Mouse (Mus musculus) ES-CJ7 (cell line): ENCODE measurements around the gene Nav3.
A peak's percentile ranks its signal among the peaks of the same experiment; 100 is the strongest.

Experiments
- DNase-seq: peaks from one replicate; pipeline ENCODE4 v3.0.0; 2011; ENCODE audit warnings: low read depth, low spot score

Gene Nav3

DNA sequence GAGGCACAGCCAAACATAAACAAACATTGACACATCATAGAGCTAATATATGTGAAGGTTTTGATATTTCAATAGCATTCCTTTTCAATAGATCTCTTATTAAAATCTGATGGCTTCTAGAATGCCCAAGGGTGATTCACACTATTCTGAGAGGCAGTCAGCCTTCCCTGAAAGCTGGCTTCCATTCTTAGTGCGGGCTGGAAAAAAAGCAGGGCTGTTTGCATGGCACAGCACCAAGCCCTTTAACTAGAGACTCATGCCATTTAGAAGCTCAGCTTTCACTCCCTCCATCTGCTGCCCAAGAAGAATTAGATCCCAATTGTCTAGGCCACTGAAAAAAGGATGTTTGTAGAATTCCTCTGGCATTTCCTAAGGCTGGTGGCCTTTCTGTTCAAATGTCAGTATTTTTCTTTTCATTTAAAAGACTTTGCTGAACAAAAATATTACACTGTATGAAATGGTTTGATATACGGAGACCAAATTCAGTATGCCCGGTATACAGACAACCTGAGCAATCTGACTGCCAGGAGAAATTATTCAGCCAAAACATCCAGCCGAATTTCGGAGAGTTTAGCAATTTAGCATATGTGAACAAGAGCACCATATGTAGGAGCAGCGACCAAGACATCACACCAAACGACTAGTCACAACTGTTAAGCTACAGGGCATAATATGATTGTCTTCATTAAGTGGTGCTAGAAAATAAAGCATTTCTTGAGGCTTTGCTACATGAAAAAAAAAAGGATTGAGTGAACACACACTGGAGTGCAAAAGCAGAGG lies 263.8 kb downstream of the Nav3 start:
- no peak for DNase-seq

DNA sequence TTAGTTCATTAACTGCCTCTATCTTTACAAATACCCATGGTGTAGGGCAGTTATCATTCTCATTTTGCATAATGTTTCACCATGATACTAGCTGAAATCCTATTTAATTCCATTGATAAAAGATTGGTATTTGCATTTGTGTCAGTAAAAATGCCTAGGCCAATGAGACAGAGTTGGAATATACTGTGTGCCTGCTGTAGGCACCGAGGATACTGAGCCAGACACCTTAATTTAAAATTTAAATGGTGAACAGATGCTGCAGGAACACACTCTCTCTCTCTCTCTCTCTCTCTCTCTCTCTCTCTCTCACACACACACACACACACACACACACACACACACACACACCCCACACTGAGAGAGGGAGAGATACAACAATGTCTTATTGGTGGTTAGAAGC lies 269.8 kb downstream of the Nav3 start:
- no peak for DNase-seq

DNA sequence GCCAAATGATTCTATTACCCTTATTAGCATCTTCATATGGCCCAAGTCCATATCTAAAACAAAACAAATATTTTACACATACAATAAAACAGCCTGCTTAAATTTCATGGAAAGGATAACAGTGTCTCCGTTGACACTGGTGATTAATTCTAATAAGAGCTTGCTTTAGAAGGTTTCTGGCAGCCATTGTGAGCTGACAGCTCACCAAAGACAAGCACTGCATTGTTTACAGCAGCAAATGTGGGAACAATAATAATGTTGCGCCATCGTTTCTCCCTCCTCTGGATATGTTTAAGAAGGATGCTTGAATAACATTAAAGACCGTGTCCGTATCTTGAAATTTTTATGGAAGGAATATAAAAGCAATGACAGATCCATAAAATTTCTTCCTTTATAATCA lies 280.1 kb downstream of the Nav3 start:
- no peak for DNase-seq

GRCm38 (mm10) chr10:110169416-110169815 lies 286.6 kb downstream of the Nav3 start:
- DNase-seq = no peak

GRCm38 (mm10) chr10:110168892-110169291 lies 287.1 kb downstream of the Nav3 start:
- no peak for DNase-seq

DNA sequence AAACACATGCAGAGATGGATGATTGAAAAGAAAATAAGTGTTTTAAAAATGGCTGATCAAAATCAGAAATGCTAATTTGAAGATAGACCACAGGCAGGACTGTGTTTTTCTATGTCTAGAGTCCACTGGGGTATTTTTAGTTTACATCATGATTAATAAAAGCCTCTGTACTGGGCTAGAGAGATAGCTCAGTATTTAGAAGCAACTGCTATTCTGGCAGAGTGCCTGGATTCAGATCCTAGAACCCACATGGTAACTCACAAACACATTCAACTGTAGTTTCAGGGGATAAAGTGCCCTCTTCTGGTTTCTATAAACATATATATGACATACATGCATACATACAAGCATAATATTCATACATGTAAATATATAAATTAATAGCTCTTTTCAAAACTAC lies 293.4 kb downstream of the Nav3 start:
- DNase-seq = no peak

GRCm38 (mm10) chr10:110160894-110161293 lies 295.1 kb downstream of the Nav3 start:
- DNase-seq = no peak

GRCm38 (mm10) chr10:110159548-110159947 lies 296.5 kb downstream of the Nav3 start:
- no peak for DNase-seq

DNA sequence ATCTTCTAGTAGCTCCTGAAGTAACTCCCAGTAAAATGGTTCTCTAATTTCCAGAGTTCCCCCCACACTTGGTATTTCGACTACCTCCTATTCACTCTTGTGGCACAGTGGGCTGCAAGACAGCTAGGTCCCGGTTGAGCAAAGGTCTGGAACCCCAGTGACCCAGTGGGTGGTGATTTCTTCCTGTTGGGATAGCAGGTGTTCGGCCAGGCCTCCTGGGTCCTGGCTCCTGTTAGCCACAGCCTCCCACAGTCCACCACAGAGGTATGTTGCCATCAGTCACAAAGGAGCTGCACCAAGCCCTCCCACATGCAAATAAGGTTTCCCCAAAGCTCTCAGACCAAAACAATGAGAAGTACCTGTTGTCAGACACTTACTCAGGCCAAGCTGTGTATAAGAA lies 297.9 kb downstream of the Nav3 start:
- no peak for DNase-seq

- DNase-seq = no peak
Observed at GRCm38 (mm10) chr10:110156412-110156811, 299.6 kb downstream of the Nav3 start.

- no peak for DNase-seq
Observed at GRCm38 (mm10) chr10:110155494-110155893, 300.5 kb downstream of the Nav3 start.

DNA sequence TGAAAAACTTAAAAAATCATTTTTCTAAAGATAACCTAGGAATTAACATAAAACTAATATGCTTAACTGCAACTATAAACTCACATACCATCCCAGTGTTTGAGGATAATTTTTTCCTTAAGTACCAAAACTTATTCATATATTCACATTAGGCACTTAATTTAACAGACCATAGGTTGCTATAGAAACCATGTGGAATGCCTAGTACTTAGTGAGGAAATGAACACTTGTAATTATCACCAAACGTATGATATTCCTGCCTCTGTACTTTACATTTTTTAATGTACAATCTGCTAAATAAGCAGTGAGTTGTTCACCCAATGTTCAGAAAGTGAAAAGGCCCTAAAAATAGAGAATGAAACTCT lies 301.1 kb downstream of the Nav3 start:
- DNase-seq = no peak

- DNase-seq = no peak
Observed at GRCm38 (mm10) chr10:110154001-110154872, 301.8 kb downstream of the Nav3 start.

GRCm38 (mm10) chr10:110120572-110120971 lies 335.4 kb downstream of the Nav3 start:
- DNase-seq = no peak

DNA sequence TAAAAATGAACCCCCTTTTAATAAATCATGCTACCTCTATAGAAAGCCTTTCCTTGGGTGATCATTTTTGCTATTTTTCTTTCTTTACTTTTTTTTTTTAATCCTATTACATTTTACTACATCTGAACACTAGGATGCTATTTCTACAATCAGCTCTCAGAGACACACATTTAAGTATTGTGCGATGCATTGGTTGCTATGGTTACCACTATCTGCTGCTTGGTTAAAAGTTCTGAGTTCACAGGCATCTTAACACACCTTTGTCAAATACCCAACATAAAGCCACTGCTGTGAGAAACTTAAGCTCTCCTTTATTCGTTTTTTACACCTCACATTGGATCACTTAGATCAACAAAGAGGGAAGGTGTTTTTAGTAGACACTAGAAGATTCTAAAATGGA lies 338.7 kb downstream of the Nav3 start:
- DNase-seq = no peak

DNA sequence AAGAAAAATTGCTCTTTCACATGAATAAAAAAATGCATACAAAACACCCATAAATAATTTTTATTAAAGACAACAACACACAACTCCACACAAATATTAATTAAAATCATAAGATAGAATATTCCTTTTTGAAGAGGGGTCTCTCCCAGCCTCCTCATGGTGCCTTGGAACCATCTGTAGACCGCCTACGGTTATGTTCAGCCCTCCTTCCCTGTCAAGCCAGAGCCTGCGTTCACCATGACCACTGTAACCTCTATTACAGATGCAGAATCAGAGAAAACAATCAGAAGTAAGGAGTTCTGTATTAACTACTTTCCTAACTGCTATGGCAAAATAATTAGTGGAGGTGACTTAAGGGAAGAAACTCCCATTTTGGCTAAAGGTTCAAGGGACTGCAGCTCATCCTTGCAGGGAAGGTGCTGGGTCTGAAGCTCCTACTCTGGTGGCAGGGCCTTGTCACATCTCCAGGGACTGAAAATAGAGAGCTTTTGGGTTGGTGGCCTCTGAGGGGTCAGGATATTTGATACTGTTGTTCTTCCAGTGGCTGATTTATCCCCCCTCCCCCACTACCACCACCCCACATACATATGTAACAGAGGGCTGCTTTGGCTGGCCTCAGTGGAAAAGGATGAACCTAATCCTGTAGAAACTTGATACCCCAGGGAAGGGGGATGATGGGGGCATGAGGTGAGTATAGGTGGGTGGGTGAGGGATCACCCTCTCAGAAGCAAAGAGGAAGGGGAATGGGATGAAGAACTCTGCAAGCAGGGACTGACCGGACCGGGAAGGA lies 343.1 kb downstream of the Nav3 start:
- no peak for DNase-seq

GRCm38 (mm10) chr10:110103255-110103654 lies 352.7 kb downstream of the Nav3 start:
- no peak for DNase-seq

GRCm38 (mm10) chr10:110102231-110102630 lies 353.8 kb downstream of the Nav3 start:
- DNase-seq = no peak

GRCm38 (mm10) chr10:110094433-110094832 lies 361.6 kb downstream of the Nav3 start:
- DNase-seq = no peak

DNA sequence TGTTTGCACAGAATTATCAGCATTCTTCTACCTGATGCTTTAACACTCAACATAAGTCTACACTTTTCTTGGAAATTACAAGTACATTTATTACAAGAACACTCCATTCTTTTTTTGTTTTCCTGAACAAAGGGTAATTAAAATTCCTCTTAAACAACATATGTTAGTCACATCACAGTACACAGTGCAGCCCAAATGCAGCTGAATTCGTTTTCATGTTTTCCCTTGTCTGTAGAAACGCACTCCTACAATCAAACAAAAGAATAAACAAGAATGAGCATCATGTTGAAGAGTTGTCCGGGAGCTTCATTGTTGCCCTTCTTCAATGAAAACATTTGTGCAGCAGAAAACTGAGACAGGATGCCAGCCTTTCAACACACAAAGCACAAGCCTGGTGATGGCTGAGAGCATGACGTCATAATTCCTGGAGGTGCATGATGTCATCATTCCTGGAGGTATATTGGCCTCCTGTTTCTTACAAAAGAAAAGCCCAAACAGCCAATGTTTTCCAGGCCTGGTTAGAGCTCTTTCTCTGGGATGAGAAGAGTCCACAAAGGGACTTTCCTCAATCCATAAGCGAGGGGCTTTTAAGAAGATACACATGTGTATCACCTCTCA lies 367.5 kb downstream of the Nav3 start:
- no peak for DNase-seq

DNA sequence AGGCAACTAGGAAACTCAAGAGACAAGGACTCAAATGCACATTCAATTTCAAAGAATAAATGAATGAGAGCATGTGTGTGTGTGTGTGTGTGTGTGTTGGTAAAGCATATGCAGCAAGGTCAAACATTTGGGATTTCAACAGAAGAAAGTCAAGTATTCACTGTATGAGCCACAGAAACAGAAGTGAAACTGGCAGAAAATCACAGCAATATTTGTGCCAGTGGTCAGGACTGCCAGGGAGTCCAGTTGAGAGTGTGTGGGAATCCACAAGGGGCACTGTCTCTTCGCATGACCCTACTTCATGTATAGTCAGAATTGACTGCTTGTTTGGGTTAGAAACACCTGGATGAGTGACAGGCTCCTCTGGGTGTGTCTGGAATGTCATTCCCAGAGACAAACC lies 370.1 kb downstream of the Nav3 start:
- peak; percentile 12 for DNase-seq

DNA sequence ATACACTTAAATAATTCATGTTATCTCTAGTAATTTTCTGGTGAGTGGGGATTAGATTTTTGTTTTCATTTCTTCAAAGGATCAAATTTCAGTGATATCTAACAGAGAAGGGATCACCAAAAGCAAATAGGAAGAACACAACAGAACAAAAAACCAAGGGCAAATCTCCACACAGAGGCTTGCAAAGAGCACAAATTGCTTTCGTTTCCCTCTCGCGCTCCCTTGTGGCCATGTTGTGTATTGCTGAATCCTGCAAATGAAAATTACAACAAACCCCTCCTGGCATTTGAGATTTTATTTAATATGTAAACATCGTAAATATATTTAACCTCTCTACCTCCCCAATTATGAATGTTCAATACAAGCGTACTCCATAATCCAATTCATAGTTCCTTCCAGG lies 370.8 kb downstream of the Nav3 start:
- peak; percentile 36 for DNase-seq
